Mouse (Mus musculus): ENCODE data around the gene Mvb12a.

- TF ChIP-seq MYOD1 (IDR thresholded peaks at IDR 0.05; ENCODE audit: control insufficient read depth in 1 of 3, insufficient read length in 2 of 3, low read depth in 2 of 3) (no peak), POLR2A (IDR thresholded peaks at IDR 0.05; ENCODE audit: insufficient read length, low read depth) (no peak), E2F4 (IDR thresholded peaks at IDR 0.05; ENCODE audit: insufficient read depth) (no peak), TCF12 (IDR thresholded peaks at IDR 0.05; ENCODE audit: insufficient read depth, poor library complexity, severe bottlenecking) (no peak), CEBPB (IDR thresholded peaks at IDR 0.05; ENCODE audit: insufficient read depth, poor library complexity, severe bottlenecking) (no peak), USF1 (IDR thresholded peaks at IDR 0.05; ENCODE audit: low read depth) (no peak), REST (IDR thresholded peaks at IDR 0.05; ENCODE audit: insufficient read depth, insufficient read length) (no peak), MYOG (IDR thresholded peaks at IDR 0.05; ENCODE audit: control insufficient read depth in 1 of 3, insufficient read depth in 1 of 3, insufficient read length in 2 of 3, low read depth in 2 of 3) (no peak)
Measured at GRCm38 (mm10) chr8:71560765-71561164, 18.0 kb downstream of the Mvb12a start.
